Mouse (Mus musculus): Measurements from ENCODE around the gene Ptpn13.

The Ptpn13 gene

GRCm38 (mm10) chr5:103595394-103596226 lies 170.6 kb downstream of the Ptpn13 start:
- DNase-seq (ENCODE audit: low spot score in 2 of 2): no peak

- DNase-seq (ENCODE audit: low spot score in 2 of 2): no peak
Measured at GRCm38 (mm10) chr5:103596467-103597146, 171.6 kb downstream of the Ptpn13 start.

GRCm38 (mm10) chr5:103597604-103598003 lies 172.6 kb downstream of the Ptpn13 start:
- DNase-seq (ENCODE audit: low spot score in 2 of 2): no peak

GRCm38 (mm10) chr5:103598264-103598663 lies 173.3 kb downstream of the Ptpn13 start:
- no peak for DNase-seq (ENCODE audit: low spot score in 2 of 2)

DNA sequence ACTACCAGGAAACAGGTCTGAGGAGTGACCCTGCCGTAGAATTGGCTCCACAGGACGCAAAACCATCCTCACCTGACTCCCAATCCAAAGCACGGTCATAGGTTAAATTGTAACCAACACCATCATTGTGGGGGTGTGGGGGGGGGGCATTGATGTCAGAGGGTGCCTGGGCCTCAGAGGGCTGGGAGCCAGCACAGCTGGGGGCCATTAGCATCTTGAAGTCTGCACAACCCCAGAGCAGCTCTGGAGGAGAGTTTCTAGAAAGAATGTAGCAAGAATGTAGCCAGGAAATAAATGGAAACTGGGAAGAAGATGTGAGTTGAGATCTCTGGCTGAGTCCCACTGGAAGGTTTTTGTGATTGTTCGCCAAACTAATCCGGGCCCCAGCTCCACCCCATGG lies 173.9 kb downstream of the Ptpn13 start:
- no peak for DNase-seq (ENCODE audit: low spot score in 2 of 2)

- DNase-seq (ENCODE audit: low spot score in 2 of 2): no peak
Measured at GRCm38 (mm10) chr5:103603115-103603893, 178.3 kb downstream of the Ptpn13 start.

DNA sequence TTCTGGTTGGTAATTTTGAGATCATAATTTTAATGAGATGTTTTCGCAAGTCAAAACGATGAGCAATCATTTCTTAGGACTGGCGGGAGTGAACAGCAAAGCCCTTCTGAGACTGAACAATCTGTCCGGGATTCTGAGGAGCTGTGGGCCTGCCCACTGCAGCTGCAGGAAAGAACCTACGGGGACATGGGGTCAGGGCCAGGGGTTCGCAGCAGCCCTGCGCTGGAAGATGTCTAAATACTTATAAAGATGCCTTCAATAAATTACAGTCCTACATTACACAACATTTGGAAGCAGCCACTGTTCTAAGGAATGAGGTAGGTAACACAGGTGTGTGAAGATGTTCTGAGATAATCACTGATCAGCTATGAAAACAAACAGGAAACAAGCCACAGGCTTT lies 180.7 kb downstream of the Ptpn13 start:
- DNase-seq (ENCODE audit: low spot score in 2 of 2): no peak

- no peak for DNase-seq (ENCODE audit: low spot score in 2 of 2)
Measured at GRCm38 (mm10) chr5:103610148-103610547, 185.2 kb downstream of the Ptpn13 start.

GRCm38 (mm10) chr5:103610856-103611472 lies 186.0 kb downstream of the Ptpn13 start:
- no peak for DNase-seq (ENCODE audit: low spot score in 2 of 2)

GRCm38 (mm10) chr5:103612316-103612715 lies 187.3 kb downstream of the Ptpn13 start:
- DNase-seq (ENCODE audit: low spot score in 2 of 2): no peak

- DNase-seq (ENCODE audit: low spot score in 2 of 2): no peak
Measured at GRCm38 (mm10) chr5:103614356-103614755, 189.4 kb downstream of the Ptpn13 start.

DNA sequence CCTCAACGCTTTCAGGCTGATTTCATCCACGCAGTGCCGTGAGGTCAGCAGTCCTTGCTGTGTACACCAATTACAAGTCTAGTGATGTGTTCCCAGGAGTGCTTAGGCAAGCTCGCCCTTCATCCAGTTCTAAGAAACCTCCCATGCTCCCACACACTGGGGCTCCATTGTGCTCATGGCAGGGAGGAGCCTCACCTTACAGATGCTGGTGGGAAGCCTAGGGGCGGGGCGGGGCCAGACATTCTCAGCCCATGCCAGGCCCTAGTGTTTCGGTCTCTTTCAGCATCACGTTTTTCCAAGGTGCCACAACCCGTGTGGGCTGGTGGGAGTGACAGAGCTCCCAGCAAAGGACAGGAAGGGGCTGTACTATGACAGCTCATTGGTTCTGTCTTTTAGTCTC lies 192.2 kb downstream of the Ptpn13 start:
- no peak for DNase-seq (ENCODE audit: low spot score in 2 of 2)

- DNase-seq (ENCODE audit: low spot score in 2 of 2): no peak
Measured at GRCm38 (mm10) chr5:103620301-103620973, 195.4 kb downstream of the Ptpn13 start.

- DNase-seq (ENCODE audit: low spot score in 2 of 2): no peak
Measured at GRCm38 (mm10) chr5:103622321-103622720, 197.3 kb downstream of the Ptpn13 start.

GRCm38 (mm10) chr5:103624831-103625230 lies 199.8 kb downstream of the Ptpn13 start:
- no peak for DNase-seq (ENCODE audit: low spot score in 2 of 2)

DNA sequence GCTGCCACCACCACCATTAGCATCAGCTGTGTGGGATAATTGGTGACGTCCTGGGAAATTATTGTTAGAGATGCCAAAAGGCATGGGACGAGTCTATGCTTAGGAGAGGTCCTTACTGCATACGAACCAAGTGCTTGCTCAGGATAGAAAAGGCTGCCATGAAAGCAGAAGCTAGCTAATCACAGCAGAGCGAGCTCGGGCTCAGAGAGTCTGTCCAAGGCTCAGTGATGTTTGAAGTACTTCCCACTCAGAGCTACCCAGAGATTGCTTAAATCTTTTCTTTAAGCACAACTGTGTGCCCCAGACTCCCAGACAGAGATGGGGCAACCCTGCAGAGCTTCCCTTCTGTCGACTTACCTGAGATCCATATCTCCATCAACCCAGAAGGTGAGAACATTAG lies 203.5 kb downstream of the Ptpn13 start:
- DNase-seq (ENCODE audit: low spot score in 2 of 2): no peak

- peak; percentile 51 to 57 for DNase-seq (ENCODE audit: low spot score in 2 of 2)
Measured at GRCm38 (mm10) chr5:103629111-103629764, 204.2 kb downstream of the Ptpn13 start, which contains the start of gene Slc10a6. Gene Slc10a6, minus strand, starts transcription at chr5:103629403.

DNA sequence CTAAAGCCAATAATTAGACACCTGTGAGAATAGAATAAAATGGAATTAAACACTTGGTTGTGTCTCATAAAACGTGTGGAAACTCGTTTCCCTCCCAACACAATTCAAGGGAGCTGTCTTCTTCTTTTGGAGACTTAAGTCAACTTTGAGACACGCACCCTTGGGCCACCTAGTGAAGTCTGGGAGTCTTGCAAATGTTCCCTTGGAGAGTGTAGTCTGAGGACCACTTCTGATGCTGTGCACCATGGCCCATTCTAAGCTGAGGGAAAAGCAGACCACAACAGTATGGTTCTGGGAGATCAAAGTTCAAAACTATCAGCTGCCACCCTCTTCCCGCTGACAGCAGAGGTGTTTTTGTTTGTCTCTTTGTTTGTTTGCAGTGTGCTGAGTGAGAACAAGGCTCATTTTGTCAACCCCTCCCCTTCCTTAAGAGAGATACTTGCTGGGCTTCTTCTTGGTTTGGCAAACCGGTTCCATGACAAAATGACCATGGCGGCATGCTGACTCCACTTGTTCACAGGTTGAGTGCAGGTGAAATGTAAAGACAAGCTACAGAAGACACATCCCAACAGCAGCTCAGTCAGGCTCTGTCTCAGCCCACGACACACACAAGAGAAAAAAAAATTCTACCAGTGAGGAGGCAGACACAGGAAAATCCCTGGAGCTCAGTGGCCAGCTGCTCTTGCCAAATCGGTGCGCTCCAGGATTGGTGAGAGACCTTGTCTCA lies 205.0 kb downstream of the Ptpn13 start:
- no peak for DNase-seq (ENCODE audit: low spot score in 2 of 2)

- DNase-seq (ENCODE audit: low spot score in 2 of 2): no peak
Measured at GRCm38 (mm10) chr5:103637162-103637561, 212.2 kb downstream of the Ptpn13 start.

GRCm38 (mm10) chr5:103644167-103644566 lies 219.2 kb downstream of the Ptpn13 start:
- no peak for DNase-seq (ENCODE audit: low spot score in 2 of 2)
